Mouse (Mus musculus) cerebellum, adult 2 months (tissue): ENCODE measurements at regions not wholly inside any gene's neighbourhood (a gene's known extent, or its start where the extent isn't known, plus 50 kb on each side); places are given as distances from the start of the nearest gene placed in this dataset.

Experiments used
- CTCF ChIP-seq: fragments of 200-500 bp; IDR thresholded peaks from 2 replicates; pipeline ENCODE4 v1.5.1; 2011; ENCODE audit warnings: low read depth, mild to moderate bottlenecking, control low read depth, low read length, moderate library complexity, borderline replicate concordance; ENCODE audit not compliant: insufficient read depth
- POLR2A ChIP-seq: fragments of 200-500 bp; IDR thresholded peaks from 2 replicates; pipeline ENCODE4 v1.6.1; 2011; ENCODE audit warnings: low read length, control low read depth, borderline replicate concordance; ENCODE audit not compliant: insufficient read depth

DNA sequence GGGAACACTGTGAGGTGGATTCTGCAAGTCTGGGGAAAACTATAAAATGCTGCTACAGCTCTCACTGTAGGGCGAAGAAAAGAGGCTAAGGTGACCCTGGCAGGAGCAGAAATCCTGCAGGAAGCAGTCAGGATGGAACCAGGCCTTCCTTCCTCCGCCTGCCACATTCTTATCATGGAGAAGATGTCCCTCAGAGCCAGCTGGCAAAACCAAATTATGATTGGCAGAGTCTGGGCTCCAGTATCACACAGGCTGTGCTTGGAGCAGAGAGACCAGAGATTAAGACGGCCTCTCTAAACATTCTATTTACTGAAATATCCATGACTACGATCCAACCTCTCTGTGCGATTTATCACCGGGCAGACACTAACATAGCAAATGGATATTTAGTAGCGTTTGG, 92.2 kb upstream of the Max start:
- TF ChIP-seq POLR2A (no peak), CTCF (no peak)
